Mouse (Mus musculus) bone marrow, adult 2 months (tissue): ENCODE results near the gene Sox13.

ENCODE experiments used
- CTCF ChIP-seq: fragments of 200-500 bp; IDR thresholded peaks from 2 replicates; pipeline ENCODE4 v1.5.1; 2011; ENCODE audit warnings: low read length, control low read depth; ENCODE audit not compliant: control insufficient read depth, insufficient read depth
- POLR2A ChIP-seq: fragments of 200-500 bp; IDR thresholded peaks from 2 replicates; pipeline ENCODE4 v1.6.1; 2011; ENCODE audit warnings: low read depth, mild to moderate bottlenecking, control low read depth, low read length, borderline replicate concordance; ENCODE audit not compliant: control insufficient read depth

- TF ChIP-seq POLR2A (no peak), CTCF (no peak)
Measured at GRCm38 (mm10) chr1:133406614-133407013, 17.6 kb downstream of the Sox13 start.
